Mouse (Mus musculus) layer of hippocampus, postnatal 36 days (tissue): ENCODE measurements around the gene Vmn1r42. TPM values are rescaled to one million over a fixed set of nuclear protein-coding genes. Genes with fewer than 3 reads are reported as not detected.
"Not testable (repeated sequence)": the region's sequence is repeated elsewhere in the genome, so short reads cannot be mapped to it uniquely, and the experiment has no call there.

Experiments used
- DNase-seq, 2 experiments: peaks; one replicate each; pipeline ENCODE4 v3.0.0; 2022
- total RNA-seq, 2 experiments: library from RNA; stranded (reverse); gene quantifications; 2 replicates each; pipeline ENCODE4 v1.2.3; 2021

Gene Vmn1r42
- not detected for total RNA-seq

- not testable (repeated sequence) for DNase-seq
These were observed at the start of gene Vmn1r42, which contains the start of gene Vmn1r43 for GRCm38 (mm10) chr6:89876313-89876712. Gene Vmn1r42 (minus strand): TSS chr6:89876413. Gene Vmn1r43 (minus strand): TSS chr6:89876413.

DNA sequence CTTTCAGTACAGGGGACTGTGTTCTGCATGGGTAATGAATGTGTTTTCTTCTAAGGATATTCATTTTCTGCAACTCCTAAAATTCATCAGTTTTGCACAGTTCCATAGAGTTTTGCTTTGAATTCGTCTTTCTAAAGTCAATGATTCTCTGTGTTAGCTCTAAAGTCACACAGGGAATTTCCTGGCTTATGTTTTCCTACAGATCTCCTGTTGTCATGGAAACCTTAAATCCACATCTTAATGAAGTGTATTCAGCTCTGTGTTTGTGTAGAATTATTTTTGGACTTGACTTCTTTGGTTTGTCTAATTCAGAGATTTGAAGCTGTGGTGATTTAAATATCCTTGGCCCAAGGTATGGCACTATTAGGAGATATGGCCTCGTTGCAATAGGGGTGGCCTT lies 7.6 kb upstream of the Vmn1r42 start:
- DNase-seq = no peak

DNA sequence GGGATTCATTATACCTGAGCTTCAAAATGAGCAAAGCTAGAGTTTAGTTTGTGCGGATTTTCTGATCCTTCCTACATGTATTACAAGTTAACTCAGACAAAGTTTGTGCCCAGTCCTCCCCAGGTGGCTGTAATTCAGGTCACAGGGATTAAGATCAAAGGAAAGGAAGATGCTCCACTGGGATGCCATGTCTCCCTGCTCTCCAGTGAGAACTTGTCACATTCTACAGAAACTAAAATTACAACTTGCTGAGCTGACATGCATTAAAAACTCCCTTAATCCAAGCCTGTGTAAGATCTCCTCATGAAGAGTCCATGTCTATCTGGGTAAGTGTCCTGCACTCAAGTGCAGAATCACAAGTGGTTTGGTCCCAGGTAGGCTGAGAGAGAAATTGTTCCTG lies 7.1 kb upstream of the Vmn1r42 start, which contains the start of gene Vmn1r44:
Gene Vmn1r44 (plus strand): TSS at position 301 of the 400 bp plus-strand sequence.
- no peak for DNase-seq

DNA sequence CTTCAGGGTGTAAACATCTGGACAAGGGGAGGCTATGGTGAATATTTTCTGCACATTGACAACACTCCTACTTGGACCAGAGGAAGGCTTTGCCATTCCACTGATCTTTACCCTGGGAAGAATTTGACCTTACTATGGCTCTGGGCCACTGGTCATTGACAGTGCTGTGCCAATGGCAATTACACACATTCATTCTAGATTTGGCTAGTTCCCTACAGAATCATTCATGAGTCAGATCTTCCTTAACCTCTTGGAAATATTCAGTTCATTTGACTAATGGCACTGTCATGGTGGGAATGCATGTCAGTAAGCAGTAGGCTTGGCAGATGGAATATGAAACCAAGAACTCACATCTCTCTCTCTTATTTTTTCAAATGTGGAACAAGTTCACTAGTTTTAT lies 4.7 kb upstream of the Vmn1r42 start:
- DNase-seq = no peak

DNA sequence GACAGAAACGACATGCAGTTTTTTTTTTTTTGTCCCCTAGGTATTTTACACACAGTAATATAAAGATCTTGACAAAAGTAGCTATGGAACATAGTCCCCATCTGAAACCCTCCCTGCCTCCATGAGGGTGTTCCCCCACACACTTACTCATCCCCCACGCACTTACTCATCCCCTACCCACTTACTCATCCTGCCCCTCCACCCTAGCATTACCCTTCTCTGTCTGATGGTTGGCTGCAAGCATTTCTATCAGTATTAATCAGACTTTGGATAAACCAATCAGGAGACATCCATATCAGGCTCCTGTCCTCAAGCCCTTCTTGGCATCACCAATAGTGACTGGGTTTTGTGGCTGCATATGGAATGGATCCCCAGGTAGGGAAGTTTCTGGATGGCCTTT lies 750 bp upstream of the Vmn1r42 start:
- no peak for DNase-seq

GRCm38 (mm10) chr6:89867976-89868375 lies 8.2 kb downstream of the Vmn1r42 start:
- no peak for DNase-seq

DNA sequence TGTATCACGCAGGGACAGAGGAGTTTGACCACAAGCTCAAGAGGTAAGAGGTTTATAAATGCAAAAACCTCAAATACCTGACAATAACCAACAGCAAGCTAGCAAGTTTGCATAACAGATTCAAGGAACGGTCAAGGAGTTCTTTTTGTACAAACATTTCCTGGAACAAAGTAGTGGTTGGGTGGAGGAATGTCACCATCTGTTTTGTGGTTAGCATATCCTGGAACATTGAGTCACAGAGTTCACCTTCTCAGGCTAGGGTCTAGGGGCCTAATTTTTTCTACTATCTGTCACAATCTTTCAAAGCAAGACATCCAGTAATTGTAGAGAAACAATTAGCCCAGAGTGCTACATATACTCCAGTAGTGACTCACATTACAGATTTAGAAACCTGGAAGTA lies 8.9 kb downstream of the Vmn1r42 start:
- no peak for DNase-seq

DNA sequence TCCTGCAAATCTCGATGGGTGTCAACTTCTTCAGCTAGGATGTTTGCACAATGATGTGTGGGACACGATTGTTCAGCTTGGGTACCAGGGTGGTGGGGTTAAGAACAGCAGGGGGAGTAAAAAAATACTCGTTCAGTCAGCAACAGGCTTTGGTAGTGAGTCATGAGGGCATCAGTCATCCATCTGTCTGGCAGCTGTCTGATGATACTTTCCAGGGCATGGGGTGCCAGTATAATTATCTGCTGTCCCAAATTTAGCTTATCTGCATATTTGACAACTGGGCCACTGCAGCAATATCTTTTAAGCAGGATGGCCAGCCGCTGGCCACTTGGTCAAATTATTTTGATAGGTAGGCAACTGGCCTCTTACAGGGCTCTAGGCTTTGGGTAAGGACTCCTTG lies 12.4 kb downstream of the Vmn1r42 start:
- DNase-seq = no peak

DNA sequence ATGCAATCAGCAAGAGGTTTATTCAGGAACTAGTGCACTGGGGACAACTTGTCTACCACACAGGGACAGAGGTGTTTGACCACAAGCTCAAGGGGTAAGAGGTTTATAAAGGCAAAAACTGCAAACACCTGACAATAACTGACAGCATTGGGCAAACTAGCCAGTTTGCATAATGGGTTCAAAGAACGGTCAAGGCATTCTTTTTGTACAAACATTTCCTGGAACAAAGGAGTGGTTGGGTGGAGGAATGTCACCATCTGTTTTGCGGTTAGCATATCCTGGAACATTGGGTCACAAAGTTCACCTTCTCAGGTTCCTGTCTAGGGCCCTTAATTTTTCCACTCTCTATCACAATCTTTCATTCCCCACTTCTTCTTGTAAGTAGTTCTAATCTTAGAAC lies 16.4 kb downstream of the Vmn1r42 start:
- DNase-seq = no peak

GRCm38 (mm10) chr6:89857552-89857951 lies 18.7 kb downstream of the Vmn1r42 start:
- no peak for DNase-seq

Other genes with a start within 250 kb of the Vmn1r42 start
- gene Txnrd3, start 232.4 kb downstream of the Vmn1r42 start, total RNA-seq = 1 to 10 TPM; 3.3 to 3.6 TPM
- gene Vmn1r40, start 168.9 kb downstream of the Vmn1r42 start, total RNA-seq = not detected
- not detected for gene Vmn1r41, start 135.6 kb downstream of the Vmn1r42 start, total RNA-seq
- not detected for gene Vmn1r43, start within 50 bp of the Vmn1r42 start, total RNA-seq
- gene Vmn1r44, start 7.2 kb upstream of the Vmn1r42 start, total RNA-seq = not detected
- gene Vmn1r45, start 64.2 kb upstream of the Vmn1r42 start, total RNA-seq = not detected
- not detected for gene Vmn1r46, start 92.9 kb upstream of the Vmn1r42 start, total RNA-seq
- gene Vmn1r47, start 139.7 kb upstream of the Vmn1r42 start, total RNA-seq = not detected
- not detected for gene Vmn1r48, start 160.4 kb upstream of the Vmn1r42 start, total RNA-seq
- gene Vmn1r49, start 202.1 kb upstream of the Vmn1r42 start, total RNA-seq = not detected
- not detected for gene Vmn1r50, start 225.0 kb upstream of the Vmn1r42 start, total RNA-seq
- not detected for gene Vmn1r51, start 246.2 kb upstream of the Vmn1r42 start, total RNA-seq